In genomic region chr3:116662463-116662863, GRCm38 (mm10) we compare ENCODE assay signal across 8 mouse cellular contexts. TPM values are rescaled to one million over a fixed set of nuclear protein-coding genes. Genes with fewer than 3 reads are reported as not detected.
DNase-seq lines count a peak whose midpoint lies in the region; ATAC-seq and TF ChIP-seq lines count a peak whose summit lies in the region.

Mfsd14a (minus strand) TSS chr3:116662677.

- H3K9ac ChIP-seq in heart, embryonic 12.5 days: peak within 1 kb of the TSS; percentile 96
- peak within 1 kb of the TSS; percentile 99 for H3K9ac ChIP-seq in kidney, postnatal 0 days (ENCODE audit: low read depth, low read length)
- H3K9ac ChIP-seq in liver, embryonic 11.5 days (ENCODE audit: low read depth, low read length): peak within 1 kb of the TSS; percentile 96
- peak within 1 kb of the TSS; percentile 92 for H3K9ac ChIP-seq in stomach, embryonic 14.5 days (replicated peaks; ENCODE audit: low read depth, low read length)

- TF ChIP-seq CTCF in kidney, postnatal 0 days (IDR thresholded peaks at IDR 0.05; ENCODE audit: low read depth): no peak

- peaks cover 35% of the 10 kb centered on the region for H3K4me1 ChIP-seq in heart, embryonic 12.5 days (replicated peaks)
- H3K4me1 ChIP-seq in kidney, postnatal 0 days (replicated peaks; ENCODE audit: insufficient read depth, low read length): no peaks in the 10 kb centered on the region; the same call in none of the 2 replicates
- peaks cover 26% of the 10 kb centered on the region for H3K4me1 ChIP-seq in liver, embryonic 11.5 days (replicated peaks; ENCODE audit: control insufficient read depth, insufficient read depth, low read length)
- H3K4me1 ChIP-seq in stomach, embryonic 14.5 days (ENCODE audit: control insufficient read depth, insufficient read depth, low read length): 0 out of 2 replicates have a peak, but pooled peaks cover 4% of the 10 kb centered on the region

- ATAC-seq in erythroid progenitor cell, adult 5-6 weeks (replicated peaks; ENCODE audit: low FRiP score, poor library complexity, severe bottlenecking): peak; percentile 98
- peak; percentile 100 for ATAC-seq in heart, embryonic 12.5 days (ENCODE audit: insufficient number of reproducible peaks, low FRiP score)
- peak; percentile 99 for ATAC-seq in kidney, postnatal 0 days (replicated peaks; ENCODE audit: low FRiP score, low read depth)
- ATAC-seq in liver, embryonic 11.5 days (replicated peaks; ENCODE audit: low FRiP score): peak; percentile 98
- peak; percentile 99 for ATAC-seq in stomach, embryonic 14.5 days (ENCODE audit: insufficient number of reproducible peaks, insufficient read depth, low FRiP score, low read depth)

- DNase-seq in CD4-positive helper T cell, adult 2 months (ENCODE audit: low read depth, low spot score): peak; percentile 98
- DNase-seq in brain, embryonic 18.5 days (ENCODE audit: low read depth, low spot score): peak; percentile 82
- peak; percentile 95 for DNase-seq in kidney, postnatal 0 days (ENCODE audit: low spot score)
- DNase-seq in liver, embryonic 11.5 days (ENCODE audit: low spot score): peak; percentile 99
- peak; percentile 98 for DNase-seq in naive thymus-derived CD4-positive, alpha-beta T cell, adult 2 months (ENCODE audit: low read depth)

- H3K4me2 ChIP-seq in heart, embryonic 12.5 days: peak within 1 kb of the TSS; percentile 75
- peak within 1 kb of the TSS; percentile 72 for H3K4me2 ChIP-seq in kidney, postnatal 0 days (ENCODE audit: low read length)
- peak within 1 kb of the TSS; percentile 74 for H3K4me2 ChIP-seq in liver, embryonic 11.5 days
- peak within 1 kb of the TSS; percentile 79 for H3K4me2 ChIP-seq in stomach, embryonic 14.5 days (replicated peaks; ENCODE audit: low read depth, low read length)

- H3K27ac ChIP-seq in heart, embryonic 12.5 days (ENCODE audit: poor library complexity, severe bottlenecking): peak within 1 kb of the TSS; percentile 93
- peak within 1 kb of the TSS; percentile 96 for H3K27ac ChIP-seq in kidney, postnatal 0 days
- peak within 1 kb of the TSS; percentile 93 for H3K27ac ChIP-seq in liver, embryonic 11.5 days (ENCODE audit: low read depth, low read length)
- peak within 1 kb of the TSS; percentile 97 for H3K27ac ChIP-seq in stomach, embryonic 14.5 days (ENCODE audit: low read length)

- H3K4me3 ChIP-seq in heart, embryonic 12.5 days: peak within 1 kb of the TSS; percentile 91
- peak within 1 kb of the TSS; percentile 98 for H3K4me3 ChIP-seq in kidney, postnatal 0 days (replicated peaks; ENCODE audit: low read depth, low read length)
- H3K4me3 ChIP-seq in liver, embryonic 11.5 days (ENCODE audit: low read depth, low read length): peak within 1 kb of the TSS; percentile 96
- H3K4me3 ChIP-seq in stomach, embryonic 14.5 days (ENCODE audit: low read depth, low read length): peak within 1 kb of the TSS; percentile 74

- H3K27me3 ChIP-seq in heart, embryonic 12.5 days (replicated peaks): no peaks in the 10 kb centered on the region
- H3K27me3 ChIP-seq in kidney, postnatal 0 days (ENCODE audit: insufficient read depth, low read length): no peaks in the 10 kb centered on the region
- no peaks in the 10 kb centered on the region for H3K27me3 ChIP-seq in liver, embryonic 11.5 days (replicated peaks; ENCODE audit: control insufficient read depth, insufficient read depth, low read length)
- no peaks in the 10 kb centered on the region for H3K27me3 ChIP-seq in stomach, embryonic 14.5 days (ENCODE audit: control insufficient read depth, insufficient read depth, low read length)

- H3K36me3 ChIP-seq in heart, embryonic 12.5 days: peaks cover 5% of the 10 kb centered on the region; the same call in 1 of the 2 replicates
- H3K36me3 ChIP-seq in kidney, postnatal 0 days (ENCODE audit: insufficient read depth, low read length): no peaks in the 10 kb centered on the region
- H3K36me3 ChIP-seq in liver, embryonic 11.5 days (ENCODE audit: control insufficient read depth, insufficient read depth, low read length): peaks cover under 1% of the 10 kb centered on the region; the same call in 1 of the 2 replicates
- H3K36me3 ChIP-seq in stomach, embryonic 14.5 days (ENCODE audit: control insufficient read depth, insufficient read depth, low read length): no peaks in the 10 kb centered on the region

- WGBS in heart, embryonic 12.5 days: under 1% methylated on average over 39 of the region's 39 CpGs
- under 1% methylated on average over 39 of the region's 39 CpGs for WGBS in kidney, postnatal 0 days
- WGBS in liver, embryonic 11.5 days: under 1% methylated on average over 39 of the region's 39 CpGs
- under 1% methylated on average over 39 of the region's 39 CpGs for WGBS in stomach, embryonic 14.5 days

- no peaks in the 10 kb centered on the region for H3K9me3 ChIP-seq in heart, embryonic 12.5 days (replicated peaks)
- H3K9me3 ChIP-seq in kidney, postnatal 0 days (replicated peaks; ENCODE audit: low read length): no peaks in the 10 kb centered on the region
- H3K9me3 ChIP-seq in liver, embryonic 11.5 days (ENCODE audit: control insufficient read depth, low read length): no peaks in the 10 kb centered on the region
- no peaks in the 10 kb centered on the region for H3K9me3 ChIP-seq in stomach, embryonic 14.5 days (ENCODE audit: control insufficient read depth, low read depth, low read length)

RNA-seq across cellular contexts. Expression of gene Mfsd14a, which starts in this region (rescaled TPM):
- total RNA-seq in erythroid progenitor cell, adult 5-6 weeks (2015; ENCODE audit: low replicate concordance): 23.8 and 27.2 TPM in 2 replicates
- 40.2 and 42.2 TPM in 2 replicates for total RNA-seq in erythroid progenitor cell, adult 5-6 weeks (2017; ENCODE audit: low replicate concordance)
- 64.8 and 65.5 TPM in 2 replicates for polyA plus RNA-seq in heart, embryonic 12.5 days (2016; fragmentation: Nextera tagmentation; extraction: Ambion mirVana)
- polyA plus RNA-seq in kidney, postnatal 0 days (2015; fragmentation: Nextera tagmentation; extraction: Ambion mirVana): 93.9 and 94.0 TPM in 2 replicates
- polyA plus RNA-seq in liver, embryonic 11.5 days (2014; fragmentation: Nextera tagmentation; extraction: Ambion mirVana): 67.4 and 75.0 TPM in 2 replicates
- 96.8 and 102 TPM in 2 replicates for polyA plus RNA-seq in stomach, embryonic 14.5 days (2014; fragmentation: Nextera tagmentation; extraction: Ambion mirVana)

Comparison
In these comparisons a context has a peak if more than half of its experiments do, and no peak if none do; other contexts are left out.
1. Peak in every context shown above with its lines: DNase-seq, ATAC-seq, H3K4me3 ChIP-seq and H3K27ac ChIP-seq.